23 mouse cellular contexts compared by ENCODE assay signal in the genomic region with DNA sequence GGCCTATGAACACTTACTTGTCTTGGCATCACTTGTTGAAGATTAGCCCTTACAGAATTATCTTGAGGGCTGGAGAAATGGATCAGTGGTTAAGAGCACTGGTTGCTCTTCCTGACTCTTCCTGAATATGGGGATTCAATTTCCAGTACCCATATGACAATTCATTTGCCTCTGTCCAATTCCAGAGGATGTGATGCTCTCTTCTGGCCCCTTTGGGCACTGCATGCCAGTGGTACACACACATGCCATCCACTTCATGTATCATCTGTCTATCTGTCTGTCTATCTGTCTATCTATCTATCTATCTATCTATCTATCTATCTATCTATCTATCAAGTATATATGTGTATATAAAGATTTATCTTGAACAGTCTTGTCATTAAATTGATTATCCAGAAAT.
DNase-seq lines count a peak whose midpoint lies in the region; ATAC-seq and TF ChIP-seq lines count a peak whose summit lies in the region.
"Had no signal": no experiment of that assay in that cellular context is flagged by ENCODE, and none has a peak within 500 bp of the region (broad histone marks: within the 10 kb centered on the region; RNA-seq: fewer than 3 reads in every experiment).

No protein-coding gene starts in this region.

- no peak for ATAC-seq in liver, embryonic 11.5 days (replicated peaks; ENCODE audit: low FRiP score)
- ATAC-seq: forebrain, embryonic 13.5 days; midbrain, embryonic 13.5 days had no signal

- no peak overlapping the region for H3K4me3 ChIP-seq in liver, adult 2 months (ENCODE audit: insufficient read depth, low read depth, low read length)
- H3K4me3 ChIP-seq in liver, embryonic 11.5 days (ENCODE audit: low read depth, low read length): no peak overlapping the region
- H3K4me3 ChIP-seq: embryonic facial prominence, embryonic 10.5 days; forebrain, embryonic 13.5 days; hindbrain, embryonic 15.5 days; limb, embryonic 10.5 days; midbrain, embryonic 13.5 days; myocyte; neural tube, embryonic 15.5 days had no signal

- TF ChIP-seq CTCF in liver, adult 2 months (IDR thresholded peaks at IDR 0.05; ENCODE audit: low read depth, low read length): 0 out of 2 replicates have a peak, but pooled peaks have one; percentile 7

- no peak overlapping the region for H3K4me2 ChIP-seq in liver, embryonic 11.5 days
- H3K4me2 ChIP-seq: forebrain, embryonic 13.5 days; heart, embryonic 11.5 days; hindbrain, embryonic 15.5 days; midbrain, embryonic 13.5 days; neural tube, embryonic 15.5 days had no signal

- no peaks in the 10 kb centered on the region for H3K79me2 ChIP-seq in liver, adult 2 months (ENCODE audit: control insufficient read depth, insufficient read depth, low read length)

- no peaks in the 10 kb centered on the region for H3K9me3 ChIP-seq in liver, embryonic 11.5 days (ENCODE audit: control insufficient read depth, low read length)
- H3K9me3 ChIP-seq: embryonic facial prominence, embryonic 10.5 days; forebrain, embryonic 13.5 days; hindbrain, embryonic 15.5 days; limb, embryonic 10.5 days; midbrain, embryonic 13.5 days; neural tube, embryonic 15.5 days had no signal

- no peak overlapping the region for H3K9ac ChIP-seq in liver, adult 2 months (ENCODE audit: low read depth, low read length)
- no peak overlapping the region for H3K9ac ChIP-seq in liver, embryonic 11.5 days (ENCODE audit: low read depth, low read length)
- H3K9ac ChIP-seq: forebrain, embryonic 13.5 days; hindbrain, embryonic 15.5 days; midbrain, embryonic 13.5 days; neural tube, embryonic 15.5 days had no signal

- TF ChIP-seq POLR2A in liver, adult 2 months (IDR thresholded peaks at IDR 0.05; ENCODE audit: extremely low read depth, insufficient read depth, low read length): no peak

- peak; percentile 4 to 10 for DNase-seq in cerebellum, postnatal 10 days
- no peak for DNase-seq in cerebellum, postnatal 4 days (ENCODE audit: low spot score in 2 of 2)
- no peak for DNase-seq in liver, adult 2 months (ENCODE audit: extremely low read depth, low read depth, low spot score)
- DNase-seq in liver, embryonic 11.5 days (ENCODE audit: low spot score): no peak
- peak; percentile 48 for DNase-seq in 3T3-L1 (ENCODE audit: low read depth, low spot score)
- DNase-seq in NIH3T3 (ENCODE audit: low read depth): peak; percentile 11
- DNase-seq in yolk sac, embryonic 10.5 days (ENCODE audit: low spot score): no peak
- no peak for DNase-seq in cerebellum, adult 18-20 months
- DNase-seq: adrenal gland, postnatal 36 days; B cell, adult 2 months; cerebellum, adult 9-11 months; gastrocnemius, postnatal 36 days; kidney, adult 18-20 months; thymus, adult 18-20 months had no signal

- no peaks in the 10 kb centered on the region for H3K36me3 ChIP-seq in liver, adult 2 months (ENCODE audit: control insufficient read depth, insufficient read depth, low read length)
- H3K36me3 ChIP-seq in liver, embryonic 11.5 days (ENCODE audit: control insufficient read depth, insufficient read depth, low read length): no peaks in the 10 kb centered on the region
- H3K36me3 ChIP-seq: embryonic facial prominence, embryonic 10.5 days; hindbrain, embryonic 15.5 days; limb, embryonic 10.5 days; midbrain, embryonic 13.5 days; neural tube, embryonic 15.5 days had no signal

- no peaks in the 10 kb centered on the region for H3K27me3 ChIP-seq in liver, adult 2 months (ENCODE audit: control insufficient read depth, insufficient read depth, low read length)
- no peaks in the 10 kb centered on the region for H3K27me3 ChIP-seq in liver, embryonic 11.5 days (replicated peaks; ENCODE audit: control insufficient read depth, insufficient read depth, low read length)
- H3K27me3 ChIP-seq: forebrain, embryonic 13.5 days; hindbrain, embryonic 15.5 days; midbrain, embryonic 13.5 days; neural tube, embryonic 15.5 days had no signal

- no peaks in the 10 kb centered on the region for H3K4me1 ChIP-seq in liver, adult 2 months (ENCODE audit: control insufficient read depth, insufficient read depth, low read length)
- no peaks in the 10 kb centered on the region for H3K4me1 ChIP-seq in liver, embryonic 11.5 days (replicated peaks; ENCODE audit: control insufficient read depth, insufficient read depth, low read length)
- H3K4me1 ChIP-seq: forebrain, embryonic 13.5 days; limb, embryonic 10.5 days; midbrain, embryonic 13.5 days; neural tube, embryonic 15.5 days had no signal

- no peak overlapping the region for H3K27ac ChIP-seq in liver, adult 2 months (replicated peaks; ENCODE audit: insufficient read depth, low read depth, low read length)
- no peak overlapping the region for H3K27ac ChIP-seq in liver, embryonic 11.5 days (ENCODE audit: low read depth, low read length)
- H3K27ac ChIP-seq: embryonic facial prominence, embryonic 10.5 days; forebrain, embryonic 13.5 days; hindbrain, embryonic 15.5 days; limb, embryonic 10.5 days; macrophage; midbrain, embryonic 13.5 days; neural tube, embryonic 15.5 days had no signal

Comparison
In these comparisons a context has a peak if more than half of its experiments do, and no peak if none do; other contexts are left out.
1. DNase-seq: peak in cerebellum, postnatal 10 days (2 of 2), 3T3-L1 (single experiment) and NIH3T3 (single experiment); none in cerebellum, postnatal 4 days (0 of 2), liver, adult 2 months (single experiment), liver, embryonic 11.5 days (single experiment), yolk sac, embryonic 10.5 days (single experiment) and cerebellum, adult 18-20 months (0 of 2).